Mouse (Mus musculus) kidney, postnatal 14 days (tissue): ENCODE results near the gene Cntn6.

Experiments used
- DNase-seq: peaks from one replicate; pipeline ENCODE4 v3.0.0; 2022; ENCODE audit warnings: mixed read lengths

Gene Cntn6

GRCm38 (mm10) chr6:104761226-104761625, 268.6 kb downstream of the Cntn6 start:
- DNase-seq: no peak

GRCm38 (mm10) chr6:104783891-104784290, 291.3 kb downstream of the Cntn6 start:
- no peak for DNase-seq

- no peak for DNase-seq
Measured at GRCm38 (mm10) chr6:104787502-104787901, 294.9 kb downstream of the Cntn6 start.

GRCm38 (mm10) chr6:104808526-104808925, 315.9 kb downstream of the Cntn6 start:
- no peak for DNase-seq

GRCm38 (mm10) chr6:104815610-104816009, 323.0 kb downstream of the Cntn6 start:
- DNase-seq: no peak

GRCm38 (mm10) chr6:104879711-104880110, 387.1 kb downstream of the Cntn6 start:
- DNase-seq: no peak

- no peak for DNase-seq
Measured at GRCm38 (mm10) chr6:104884021-104884420, 391.4 kb downstream of the Cntn6 start.

- DNase-seq: no peak
Measured at GRCm38 (mm10) chr6:104885829-104886228, 393.2 kb downstream of the Cntn6 start.

- no peak for DNase-seq
Measured at GRCm38 (mm10) chr6:104891071-104891470, 398.5 kb downstream of the Cntn6 start.
